Mouse (Mus musculus) layer of hippocampus, adult 9-11 months (tissue): ENCODE measurements around the gene Mrpl40.
"Not testable (repeated sequence)": the region's sequence is repeated elsewhere in the genome, so short reads cannot be mapped to it uniquely, and the experiment has no call there.

Source experiments
- DNase-seq: peaks from one replicate; pipeline ENCODE4 v3.0.0; 2022

Mrpl40 gene

DNA sequence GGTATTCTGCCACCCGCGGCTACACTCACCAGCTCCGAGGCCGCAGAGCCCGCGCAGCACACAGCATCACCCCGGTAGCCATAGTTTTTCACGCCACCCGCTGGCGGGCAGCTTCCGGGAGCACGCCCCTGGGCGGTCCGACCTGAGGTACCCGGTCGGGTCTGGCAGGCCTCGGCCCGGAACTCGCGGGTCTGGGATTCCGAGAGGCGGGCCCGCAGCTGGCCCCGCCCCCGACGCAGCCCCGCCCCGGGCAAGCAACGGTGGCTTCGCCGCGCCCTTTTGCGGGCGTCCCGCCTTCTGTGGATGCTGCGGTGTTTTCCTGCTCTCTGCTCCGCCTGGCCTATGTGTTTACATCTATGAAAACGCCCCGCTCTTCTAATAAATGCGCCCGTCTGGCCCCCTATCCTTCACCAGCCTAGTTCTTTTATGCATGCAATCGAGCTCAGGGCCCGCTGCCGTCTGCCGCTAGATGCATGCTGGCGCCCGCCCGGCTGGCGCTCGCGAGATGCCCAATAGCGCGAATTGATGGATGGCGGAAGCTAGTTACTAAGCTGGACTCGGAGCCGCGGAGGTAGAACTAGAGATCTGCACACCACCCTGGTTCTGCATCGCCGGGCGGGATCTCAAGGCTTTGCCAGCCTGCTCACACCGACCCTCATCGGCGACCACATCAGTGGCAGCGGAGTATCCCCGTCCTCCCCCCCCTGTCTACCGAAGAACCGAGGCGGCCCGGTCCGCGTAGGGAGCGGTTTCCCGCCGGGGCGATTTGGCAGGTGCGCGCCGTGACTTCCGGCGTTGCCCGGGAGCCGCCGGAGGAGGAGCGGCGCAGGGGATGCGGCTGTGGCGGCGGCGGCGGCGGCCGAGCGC lies at the start of gene Mrpl40, which contains the start of gene Hira:
Gene Mrpl40, minus strand, starts transcription at position 421 of the 867 bp plus-strand sequence.
Gene Hira, plus strand, starts transcription at position 596 of the 867 bp plus-strand sequence.
- DNase-seq: peak; percentile 95

DNA sequence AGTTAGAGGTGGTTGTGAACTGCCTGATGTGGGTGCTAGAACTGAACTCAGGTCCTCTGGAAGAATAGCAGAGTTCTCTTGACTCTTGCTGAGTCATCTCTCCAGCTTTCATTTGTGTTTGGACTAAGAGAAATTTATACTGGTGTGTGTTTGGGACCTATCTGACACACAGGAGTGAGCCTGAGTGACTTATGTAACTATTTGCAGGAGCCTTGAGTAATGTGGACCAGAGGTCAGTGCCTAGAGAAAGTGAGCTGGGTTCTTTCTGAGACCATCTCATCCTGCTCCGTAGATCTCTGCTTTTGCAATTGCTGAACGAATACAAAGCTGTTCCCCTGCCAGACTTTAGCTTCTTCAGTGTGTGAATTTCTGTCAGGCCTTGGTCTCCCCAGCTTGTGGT lies 45.1 kb upstream of the Mrpl40 start:
- DNase-seq: no peak

DNA sequence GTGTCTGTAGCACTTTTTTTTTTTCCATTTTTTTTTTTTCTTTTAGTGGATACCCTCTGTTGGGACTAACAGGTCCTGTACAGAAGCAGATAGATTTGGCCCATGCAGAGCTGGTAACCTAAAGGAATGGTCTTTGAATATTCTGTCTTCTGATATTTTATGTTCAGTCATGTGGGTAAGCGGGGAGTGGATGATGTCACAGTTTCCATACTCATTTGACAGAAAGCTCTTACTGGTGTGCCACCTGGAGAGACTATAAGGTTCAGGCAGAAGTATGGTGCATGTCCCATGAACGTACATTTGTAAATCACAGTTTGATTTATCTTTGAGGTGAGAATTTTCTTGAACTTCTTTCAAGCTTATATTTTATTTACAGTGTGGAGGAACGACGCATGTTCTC lies 39.4 kb upstream of the Mrpl40 start:
- no peak for DNase-seq

DNA sequence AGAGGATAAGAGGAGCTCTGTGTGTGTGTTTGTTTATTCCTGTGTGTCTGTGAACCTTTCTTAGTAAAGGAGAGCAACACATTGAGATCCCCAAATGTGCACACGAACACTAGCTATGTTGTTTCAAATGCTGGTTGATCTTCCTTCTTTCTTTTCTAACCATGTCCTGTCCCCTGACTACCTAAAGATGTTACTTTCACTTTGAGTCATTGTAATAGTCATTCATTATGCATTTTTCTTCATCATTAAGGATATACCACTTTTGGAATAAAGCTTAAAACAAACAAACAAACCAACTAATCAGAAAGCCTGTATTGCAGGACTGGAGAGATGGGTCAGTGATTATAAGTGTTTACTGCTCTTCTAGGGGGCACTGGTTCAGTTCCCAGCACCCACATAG lies 29.0 kb upstream of the Mrpl40 start:
- no peak for DNase-seq

DNA sequence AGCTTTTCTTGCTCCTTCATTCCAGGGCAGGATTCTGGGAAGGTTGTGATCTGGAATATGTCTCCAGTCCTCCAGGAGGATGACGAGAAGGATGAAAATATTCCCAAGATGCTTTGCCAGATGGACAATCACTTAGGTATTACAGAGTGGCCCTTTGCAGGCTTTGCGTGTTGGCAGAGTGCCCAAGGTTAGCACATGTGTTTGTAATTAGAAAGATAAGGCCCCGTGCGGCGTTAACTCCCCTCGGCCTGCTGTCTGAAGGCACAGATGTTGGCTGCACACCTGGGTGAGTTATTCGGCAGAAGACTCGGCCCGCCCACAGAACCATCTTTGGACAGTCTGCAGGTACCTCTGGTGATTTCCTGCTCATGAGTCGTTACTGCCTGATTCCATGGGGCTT lies 19.8 kb upstream of the Mrpl40 start:
- DNase-seq: no peak

DNA sequence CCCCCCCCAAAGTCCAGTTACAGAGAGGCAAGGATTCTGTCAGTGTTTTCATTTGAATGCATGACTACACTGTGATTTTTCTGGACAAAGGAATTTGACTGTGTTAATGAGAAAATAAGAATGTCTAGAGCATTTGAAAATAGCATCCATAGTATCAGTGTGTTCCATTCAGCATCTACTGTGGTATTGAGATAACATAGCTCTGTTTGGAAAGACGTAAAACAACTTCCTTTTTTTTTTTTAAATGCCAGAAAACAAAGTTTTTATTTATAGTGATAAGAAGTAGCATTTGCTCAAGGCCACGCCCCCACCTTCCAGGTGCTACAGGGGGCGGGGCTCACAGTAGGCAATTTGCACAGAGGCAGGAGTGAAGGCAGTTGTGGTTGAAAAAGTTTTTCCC lies 18.6 kb upstream of the Mrpl40 start:
- DNase-seq: no peak

DNA sequence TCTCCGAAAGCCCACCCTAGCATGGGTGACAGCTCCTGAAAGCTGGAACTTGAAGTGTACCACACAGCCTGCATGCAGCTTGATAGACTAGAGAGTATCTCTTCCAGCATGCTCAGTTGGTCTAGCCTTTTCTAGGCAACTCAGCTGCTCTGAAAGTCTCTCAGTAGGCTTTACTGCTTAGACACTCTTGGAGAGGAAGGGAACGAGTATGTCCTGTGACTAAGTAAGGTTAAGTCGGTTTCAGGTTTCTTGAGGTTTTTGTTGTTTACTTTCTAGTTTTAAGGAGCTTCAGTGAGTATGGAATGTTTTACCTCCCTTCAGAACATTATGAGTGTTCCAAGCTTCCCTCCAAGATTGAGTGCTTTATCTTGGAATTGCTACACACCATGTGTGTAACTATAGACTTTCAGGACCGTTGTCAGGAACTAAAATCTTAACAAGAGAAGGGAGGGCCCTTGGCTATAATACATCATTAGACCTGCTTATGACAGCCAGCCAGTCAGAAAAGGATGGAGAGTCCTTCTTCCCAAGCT lies 17.2 kb upstream of the Mrpl40 start:
- no peak for DNase-seq

DNA sequence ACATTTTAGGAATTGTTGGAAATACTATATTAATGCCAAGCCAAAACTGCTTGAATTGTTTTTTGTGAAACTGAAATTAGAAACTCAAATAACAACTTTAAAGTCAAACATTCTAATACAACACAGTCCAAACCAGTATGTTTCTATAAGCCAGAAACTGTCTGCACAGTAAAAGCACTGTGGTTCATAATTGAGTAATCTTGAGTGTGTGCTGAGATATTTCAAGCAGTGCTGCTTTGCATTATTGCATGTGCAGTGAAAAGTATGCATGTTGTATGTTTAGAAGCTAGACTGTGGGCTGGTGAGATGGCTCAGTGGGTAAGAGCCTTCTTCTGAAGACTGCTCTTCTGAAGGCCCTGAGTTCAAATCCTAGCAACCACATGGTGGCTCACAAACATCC lies 7.4 kb upstream of the Mrpl40 start:
- no peak for DNase-seq

DNA sequence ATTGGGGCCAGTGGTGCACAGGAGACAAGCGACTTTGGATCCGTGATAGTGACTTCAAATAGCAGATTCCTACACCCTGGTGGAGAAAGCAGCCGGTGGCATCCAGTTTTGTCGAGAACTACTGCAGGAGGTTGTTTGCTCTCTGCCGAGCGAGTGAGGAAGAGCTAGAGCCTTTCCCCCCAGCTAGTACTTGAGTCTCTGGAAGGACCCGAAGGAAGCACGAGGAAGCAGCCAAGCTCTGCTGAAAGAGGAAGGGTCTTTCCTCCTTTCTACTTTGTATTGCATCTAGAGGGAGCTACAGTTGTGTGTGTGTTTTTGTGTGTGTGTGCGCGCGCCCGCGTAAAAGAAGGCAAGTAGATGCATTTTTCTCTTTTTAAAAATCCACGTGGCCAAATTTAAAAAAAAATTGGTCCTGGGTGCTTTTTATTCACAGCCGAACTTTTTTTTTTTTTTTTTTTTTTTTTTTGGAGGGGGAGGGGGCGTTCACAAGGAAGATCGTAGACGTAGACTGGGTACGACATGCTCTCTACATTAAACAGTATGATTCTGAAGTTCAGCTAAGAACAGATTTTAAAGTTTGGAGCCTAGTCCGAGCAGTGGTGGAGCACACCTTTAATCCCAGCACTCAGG lies 1.5 kb upstream of the Mrpl40 start:
- DNase-seq: no peak

DNA sequence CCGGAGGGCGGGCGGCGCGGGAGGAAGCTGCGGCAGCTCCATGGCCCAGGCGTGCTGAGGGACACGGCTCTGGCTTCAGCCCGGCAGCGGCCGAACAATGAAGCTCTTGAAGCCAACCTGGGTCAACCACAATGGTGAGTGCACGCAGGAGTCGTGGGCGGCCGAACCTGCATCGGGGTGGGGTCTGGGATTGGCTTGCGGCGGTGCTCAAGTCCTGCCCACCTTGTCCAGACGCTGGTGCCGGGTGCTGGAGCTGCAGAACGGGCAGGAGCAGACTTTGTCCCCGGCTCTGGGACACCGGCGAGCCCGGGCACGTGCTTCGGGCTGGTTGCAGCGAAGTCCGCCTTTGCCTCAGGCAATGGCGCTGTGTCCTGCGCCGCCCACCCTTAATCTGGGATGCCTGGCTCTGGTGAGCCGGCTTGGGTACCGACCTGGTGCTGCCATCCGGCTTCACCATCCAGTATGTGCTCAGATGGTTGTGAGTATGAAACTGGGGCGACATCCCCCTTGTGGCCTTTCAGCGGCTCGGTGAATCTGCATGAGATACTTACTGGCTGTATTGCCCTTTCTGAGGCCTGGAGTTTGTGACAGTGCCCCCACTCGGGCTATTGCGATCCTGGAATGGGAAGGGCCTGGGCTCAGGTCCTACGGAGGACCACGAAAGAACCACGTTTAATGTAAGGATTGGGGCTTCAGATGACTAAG lies 876 bp upstream of the Mrpl40 start:
- DNase-seq: peak; percentile 56

DNA sequence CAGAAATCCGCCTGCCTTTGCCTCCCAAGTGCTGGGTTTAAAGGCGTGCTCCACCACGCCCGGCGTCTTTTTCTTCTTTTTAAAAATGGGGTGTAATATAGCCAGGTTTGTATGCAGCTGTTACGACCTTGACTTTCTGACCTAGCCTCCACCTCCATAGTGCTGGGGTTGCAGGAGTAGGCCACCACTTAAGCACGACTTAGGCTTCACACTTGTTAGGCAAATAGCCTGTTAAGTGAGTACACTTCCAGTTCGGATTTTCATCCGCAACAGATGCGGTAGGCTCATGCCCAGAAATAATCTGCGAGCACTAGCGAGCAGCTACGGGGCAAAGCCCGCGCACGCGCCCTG lies 596 bp downstream of the Mrpl40 start:
- DNase-seq: no peak

DNA sequence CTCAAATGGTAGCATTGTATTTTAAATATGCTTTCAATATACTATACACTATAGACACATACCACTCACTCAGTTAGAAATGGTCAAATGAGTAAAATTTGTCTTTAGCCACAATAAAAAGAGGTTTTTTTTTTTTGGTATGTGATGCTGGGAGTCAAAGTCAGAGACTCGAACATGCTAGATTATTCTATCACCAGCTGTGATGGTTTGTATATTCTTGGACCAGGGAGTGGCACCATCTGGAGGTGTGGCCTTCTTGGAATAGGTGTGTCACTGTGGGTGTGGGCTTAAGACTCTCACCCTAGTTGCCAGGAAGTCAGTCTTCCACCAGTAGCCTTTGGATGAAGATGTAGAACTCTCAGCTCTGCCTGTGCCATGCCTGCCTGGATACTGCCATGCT lies 6.2 kb downstream of the Mrpl40 start:
- DNase-seq: not testable (repeated sequence)

DNA sequence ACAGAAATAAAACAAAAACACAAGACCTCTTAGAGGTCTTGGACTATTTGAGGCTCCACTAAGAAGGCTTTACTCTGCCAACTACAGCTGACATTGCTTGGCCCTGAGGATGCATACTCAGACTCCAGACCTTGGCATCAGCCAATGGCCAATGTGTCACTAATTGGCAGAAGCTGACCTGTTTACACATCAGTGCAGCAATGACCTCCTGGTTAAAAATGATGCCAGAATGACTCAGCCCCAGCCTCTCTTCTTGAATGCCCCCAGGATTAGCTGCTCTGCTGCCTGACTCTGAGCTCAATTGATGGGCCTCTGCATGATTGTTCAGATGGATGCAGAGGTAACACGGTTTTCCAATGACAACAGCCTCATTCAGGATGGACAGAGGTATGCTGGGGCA lies 16.5 kb downstream of the Mrpl40 start:
- DNase-seq: peak; percentile 45

DNA sequence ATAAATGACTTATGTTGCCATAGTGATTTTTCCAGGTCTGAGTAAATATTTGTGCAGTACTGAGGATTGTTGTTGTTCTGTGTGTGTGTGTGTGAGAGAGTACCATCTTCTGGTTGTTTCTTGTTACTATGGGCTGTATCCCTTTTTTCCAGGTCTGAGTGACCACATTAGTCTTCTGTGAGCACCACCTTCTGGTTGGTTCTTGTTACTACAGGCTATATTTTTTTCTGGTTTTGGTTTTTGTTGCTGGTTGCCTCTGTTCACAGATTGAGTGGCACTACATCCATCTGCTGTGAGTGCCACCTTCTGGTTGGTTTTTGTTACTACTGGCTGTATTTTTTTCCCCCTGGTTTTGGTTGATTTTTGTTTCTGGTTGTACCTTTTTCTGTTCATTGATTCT lies 18.1 kb downstream of the Mrpl40 start:
- DNase-seq: peak; percentile 64

DNA sequence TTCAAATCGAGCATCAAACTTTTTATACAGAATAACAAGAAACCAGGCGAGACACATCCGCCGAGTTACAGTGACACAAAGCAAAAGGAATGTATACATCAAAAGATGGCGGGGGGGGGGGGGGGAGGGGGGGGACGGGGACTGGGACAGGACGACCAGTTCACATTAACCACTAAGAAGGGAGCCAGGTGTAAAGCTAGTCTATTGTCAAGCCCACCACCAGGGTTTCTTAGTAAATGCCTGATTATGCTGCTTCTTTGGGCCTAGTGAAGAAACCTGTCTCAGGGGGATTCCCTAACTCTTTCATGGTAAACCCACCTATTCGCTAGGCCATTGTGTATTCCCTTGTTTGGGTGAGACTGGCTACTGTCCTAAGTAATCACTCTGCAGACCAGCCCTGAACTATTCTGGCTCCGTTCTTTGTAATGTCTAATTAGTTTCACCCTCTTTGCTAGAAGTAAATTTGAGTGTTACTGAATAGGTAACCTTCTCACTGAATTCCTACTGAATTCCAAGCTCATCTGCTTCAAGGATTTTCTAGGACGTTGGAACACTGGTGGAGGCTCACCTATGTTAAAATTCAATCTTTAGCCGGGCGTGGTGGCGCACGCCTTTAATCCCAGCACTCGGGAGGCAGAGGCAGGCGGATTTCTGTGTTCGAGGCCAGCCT lies 27.0 kb downstream of the Mrpl40 start:
- not testable (repeated sequence) for DNase-seq

DNA sequence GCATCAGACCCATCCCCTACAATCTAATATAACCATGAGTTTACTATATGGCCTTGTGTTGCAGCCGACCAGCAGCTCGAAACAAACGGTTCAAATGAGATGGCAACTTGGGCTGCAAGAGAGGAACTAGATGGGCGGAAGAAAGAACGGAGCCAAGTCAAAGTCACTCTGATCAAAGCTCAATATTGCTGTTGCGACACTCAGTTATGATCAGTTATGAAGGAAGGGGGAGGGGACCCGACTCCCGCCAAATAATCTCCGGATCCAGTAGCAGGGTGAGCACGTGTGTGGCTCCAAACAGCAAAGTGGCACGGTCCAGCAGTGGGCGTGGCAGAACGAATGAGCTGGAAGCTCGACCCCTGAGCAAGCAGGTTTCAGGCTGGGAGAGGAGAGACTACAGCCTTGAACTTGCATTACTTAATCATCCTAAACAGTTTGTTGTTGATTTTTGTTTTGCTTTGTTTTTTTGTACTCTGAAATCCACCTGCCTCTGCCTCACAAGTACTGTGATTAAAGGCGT lies 30.3 kb downstream of the Mrpl40 start:
- DNase-seq: no peak

DNA sequence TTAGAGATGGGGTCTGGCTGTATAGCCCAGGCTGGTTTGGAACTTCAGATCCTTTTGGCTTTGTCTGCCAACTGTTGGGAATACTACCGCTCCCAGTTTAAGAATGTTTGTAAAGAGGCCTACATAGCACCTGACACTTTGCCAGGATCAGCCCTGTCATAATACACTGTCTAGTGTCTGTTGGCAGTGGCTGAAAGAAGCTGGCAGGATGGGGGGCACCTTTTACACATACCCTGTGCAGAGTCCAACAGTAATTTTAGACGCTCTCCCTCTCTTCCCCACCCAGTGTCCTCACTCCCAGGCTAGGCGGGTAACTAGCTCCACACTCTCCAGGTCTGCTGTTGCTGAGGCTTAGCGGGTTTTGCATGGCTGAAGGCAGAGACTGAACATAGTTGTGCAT lies 38.3 kb downstream of the Mrpl40 start:
- no peak for DNase-seq

DNA sequence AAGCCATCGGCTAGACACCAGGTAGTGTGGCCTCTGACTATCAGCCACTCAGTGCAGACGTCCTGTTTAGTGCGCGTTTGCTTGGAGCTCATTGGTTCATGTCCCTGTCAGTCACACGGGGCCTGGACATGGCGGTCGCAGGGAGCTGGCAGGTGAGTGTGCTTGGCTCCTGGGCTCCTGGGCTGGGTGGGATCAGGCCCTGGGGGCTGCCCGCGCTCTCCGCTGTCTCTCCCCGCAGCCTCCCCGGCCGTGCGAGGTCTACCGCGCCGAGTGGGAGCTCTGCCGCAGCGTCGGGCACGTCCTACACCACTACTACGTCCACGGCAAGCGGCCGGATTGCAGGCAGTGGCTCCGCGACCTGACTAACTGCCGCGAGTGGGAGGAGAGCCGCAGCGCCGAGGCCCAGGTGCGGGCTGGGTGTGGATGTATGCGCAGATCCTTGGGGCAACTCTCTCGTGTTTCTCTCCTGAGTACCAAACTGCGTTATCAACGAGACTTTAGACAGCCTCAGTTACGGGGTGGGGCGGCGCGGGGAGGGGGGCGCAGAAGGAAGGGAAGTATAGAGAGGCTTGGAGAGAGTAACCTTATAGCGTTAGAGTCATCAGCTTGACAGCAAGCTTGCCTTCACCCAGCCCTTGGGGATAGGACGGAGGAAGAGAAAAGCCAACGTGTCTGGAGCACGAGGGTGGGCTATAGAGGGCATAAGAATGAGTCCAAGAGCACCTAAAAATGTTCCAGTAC lies 40.0 kb downstream of the Mrpl40 start, which contains the start of the genes 2510002D24Rik and Gm28539:
Gene 2510002D24Rik, plus strand, starts transcription at position 111 of the 741 bp plus-strand sequence.
Gene Gm28539, plus strand, starts transcription at position 117 of the 741 bp plus-strand sequence.
- DNase-seq: peak; percentile 95

DNA sequence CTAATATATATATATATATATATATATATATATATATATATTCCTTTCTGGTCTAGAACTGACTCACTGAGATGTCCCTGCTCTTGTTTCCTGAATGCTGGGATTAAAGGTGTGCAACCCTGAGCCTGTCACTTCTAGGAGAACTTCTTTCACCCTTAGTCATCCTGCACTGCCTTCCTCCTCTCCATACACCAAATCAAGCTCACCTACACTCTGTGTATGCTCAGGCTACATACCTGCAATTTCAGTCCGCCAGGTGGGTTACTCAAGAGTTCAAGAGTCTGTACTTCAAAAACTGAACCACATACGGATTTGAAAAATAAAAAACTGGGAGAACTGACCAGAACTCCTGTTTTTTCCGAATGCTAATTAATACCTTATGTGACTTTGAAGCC lies 40.6 kb downstream of the Mrpl40 start:
- no peak for DNase-seq

DNA sequence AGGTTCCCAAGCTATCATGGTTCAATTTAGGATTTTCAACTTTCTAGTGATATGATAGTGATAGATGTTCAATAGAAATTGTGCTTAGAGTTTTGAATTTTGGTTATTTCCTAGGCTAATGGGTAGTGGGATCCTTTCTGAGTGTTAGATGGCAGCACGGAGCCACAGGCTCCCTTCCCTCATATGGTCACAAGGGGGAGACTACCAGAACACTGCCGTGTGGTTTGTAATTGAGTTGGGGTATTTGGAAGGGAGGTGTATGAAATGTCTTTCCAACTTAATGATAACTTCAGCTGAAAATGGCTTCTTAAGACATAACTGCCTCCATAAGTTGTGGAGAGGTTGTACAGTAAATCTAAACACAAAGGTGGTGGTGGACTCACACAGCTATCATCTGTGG lies 43.2 kb downstream of the Mrpl40 start:
- DNase-seq: no peak

DNA sequence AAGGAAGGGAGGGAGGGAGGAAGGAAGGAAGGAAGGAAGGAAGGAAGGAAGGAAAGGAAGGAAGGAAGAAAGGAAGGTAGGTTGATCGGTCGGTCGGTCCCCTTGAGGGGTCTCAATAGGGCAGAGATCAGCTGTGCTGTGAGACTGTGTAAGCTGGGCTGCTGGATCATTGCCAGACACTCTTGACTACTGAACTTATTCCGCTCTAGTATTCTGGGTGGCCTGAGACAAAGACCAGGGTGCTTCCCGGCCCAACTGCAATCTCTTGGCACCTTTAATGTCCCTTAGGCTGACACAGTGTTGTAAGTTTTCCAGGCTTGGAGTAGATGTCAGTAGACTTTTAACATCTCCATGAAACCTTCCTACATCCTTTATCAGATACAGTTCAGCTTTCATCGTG lies 47.6 kb downstream of the Mrpl40 start:
- no peak for DNase-seq

DNA sequence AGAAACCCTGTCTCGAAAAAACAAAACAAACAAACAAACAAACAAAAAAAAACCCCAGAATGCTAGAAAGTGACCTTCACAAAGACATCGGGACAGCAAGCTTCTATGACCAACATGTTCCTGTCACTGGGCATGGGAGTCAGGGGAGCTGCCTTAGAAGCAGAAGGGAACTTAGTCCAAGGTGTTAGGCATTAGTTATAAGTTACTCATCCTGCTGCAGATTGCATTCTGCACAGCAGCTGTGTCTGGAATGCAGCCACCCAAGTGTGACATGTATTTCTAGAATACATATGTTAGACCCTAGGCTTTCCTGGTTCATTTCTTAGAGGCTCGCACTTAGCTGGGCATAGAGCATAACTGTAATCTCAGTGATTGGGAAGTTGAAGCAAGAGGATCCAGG lies 48.0 kb downstream of the Mrpl40 start:
- no peak for DNase-seq
